Mouse (Mus musculus) cortical plate, adult 2 months (tissue): ENCODE measurements around the gene Bsg.

Experiments used
- CTCF ChIP-seq: fragments of 200-500 bp; IDR thresholded peaks from 2 replicates; pipeline ENCODE4 v1.5.1; 2011; ENCODE audit warnings: mild to moderate bottlenecking, control low read depth, low read length; ENCODE audit not compliant: insufficient read depth; ENCODE audit errors: extremely low read depth
- POLR2A ChIP-seq: fragments of 200-500 bp; IDR thresholded peaks from 2 replicates; pipeline ENCODE4 v1.6.1; 2011; ENCODE audit warnings: mild to moderate bottlenecking, low read length, control low read depth; ENCODE audit not compliant: insufficient read depth; ENCODE audit errors: extremely low read depth

DNA sequence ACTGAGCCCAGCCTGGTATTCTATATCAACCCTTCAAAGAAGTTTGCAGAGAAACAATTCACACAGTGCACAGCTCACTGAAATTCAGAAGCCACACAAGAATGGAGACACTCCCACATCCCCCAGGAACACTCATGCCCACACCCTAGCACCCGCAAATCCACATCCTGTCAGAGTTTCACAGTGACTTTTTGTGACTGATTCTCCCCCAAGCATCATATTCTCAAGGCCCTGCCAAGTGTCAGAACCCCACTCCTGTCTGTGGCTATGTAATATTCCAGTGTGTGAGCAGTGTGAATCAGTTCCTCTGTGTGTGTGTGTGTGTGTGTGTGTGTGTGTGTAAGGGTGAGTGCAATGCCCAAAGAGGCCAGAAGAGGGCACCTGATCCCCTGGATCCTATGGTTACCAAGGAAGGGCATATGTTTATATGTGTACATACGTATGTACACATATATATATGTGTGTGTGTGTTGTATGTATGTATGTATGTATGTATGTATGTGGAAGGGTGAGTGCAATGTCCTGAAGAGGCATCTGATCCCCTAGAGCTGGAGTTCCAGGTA, 12.2 kb upstream of the Bsg start:
- TF ChIP-seq POLR2A (no peak), CTCF (no peak)
